Mouse (Mus musculus): ENCODE data around the gene Syt2. TPM values are rescaled to one million over a fixed set of nuclear protein-coding genes. Genes with fewer than 3 reads are reported as not detected.

Gene Syt2
- polyA plus RNA-seq, 2 experiments from 2014 or later = 0.09 TPM

DNA sequence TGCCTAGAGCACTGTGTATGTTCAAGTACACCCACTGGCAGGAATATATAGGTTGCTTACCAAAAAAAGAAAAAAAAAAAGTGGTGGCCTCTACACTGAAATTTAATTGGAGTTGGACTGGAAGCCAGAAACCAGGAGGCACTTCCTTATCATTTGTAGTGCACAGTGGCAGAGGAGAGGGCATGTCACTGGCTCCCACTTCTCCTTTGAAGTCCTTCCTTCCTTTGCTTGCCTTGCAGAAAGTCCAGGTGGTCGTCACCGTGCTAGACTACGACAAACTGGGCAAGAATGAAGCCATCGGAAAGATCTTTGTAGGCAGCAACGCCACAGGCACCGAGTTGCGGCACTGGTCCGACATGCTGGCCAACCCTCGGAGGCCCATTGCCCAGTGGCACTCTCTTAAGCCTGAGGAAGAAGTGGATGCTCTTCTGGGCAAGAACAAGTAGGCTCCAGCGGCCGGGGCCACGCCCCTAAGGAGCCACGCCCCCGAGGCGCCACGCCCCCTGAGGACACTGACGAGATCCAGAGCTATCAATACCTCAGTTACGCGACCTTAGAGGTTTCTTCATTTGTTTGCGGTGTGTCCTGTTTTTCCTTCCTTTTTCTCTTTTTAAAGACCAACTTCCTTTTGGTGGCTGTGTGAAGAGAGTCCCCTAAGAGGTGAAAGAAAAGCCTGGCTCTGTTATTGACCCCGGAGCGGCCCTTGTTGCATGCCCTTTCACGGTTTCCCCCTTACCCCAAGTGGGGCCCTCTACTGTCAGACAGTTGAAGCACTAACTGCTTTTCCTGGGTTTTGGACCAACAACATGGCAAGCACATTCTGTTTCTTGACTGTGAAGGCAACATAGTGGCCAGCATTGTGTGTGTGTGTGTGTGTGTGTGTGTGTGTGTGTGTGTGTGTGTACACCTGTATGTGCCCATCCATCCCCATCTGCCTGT is 101.0 kb downstream of the Syt2 start:
- no peak for ATAC-seq

DNA sequence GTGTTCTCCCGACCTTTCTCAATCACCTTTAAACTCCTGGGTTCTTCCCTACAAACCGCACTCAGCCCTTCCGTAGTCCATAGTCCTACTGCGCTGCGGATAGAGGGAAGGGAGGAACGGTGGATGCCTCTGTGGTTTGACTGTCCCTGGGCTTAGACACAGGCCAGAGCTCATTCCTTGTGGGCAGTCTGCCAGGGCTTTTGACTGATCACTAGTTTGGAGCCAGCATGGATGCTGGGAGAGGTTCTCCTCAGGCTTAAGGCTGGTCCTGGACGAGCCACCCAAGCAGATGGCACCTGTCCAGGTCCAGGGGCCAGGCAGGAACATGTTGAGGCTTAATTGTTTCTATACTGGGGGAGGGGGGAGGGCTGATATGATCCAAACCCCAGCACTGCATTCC is 103.4 kb downstream of the Syt2 start:
- ATAC-seq = no peak

DNA sequence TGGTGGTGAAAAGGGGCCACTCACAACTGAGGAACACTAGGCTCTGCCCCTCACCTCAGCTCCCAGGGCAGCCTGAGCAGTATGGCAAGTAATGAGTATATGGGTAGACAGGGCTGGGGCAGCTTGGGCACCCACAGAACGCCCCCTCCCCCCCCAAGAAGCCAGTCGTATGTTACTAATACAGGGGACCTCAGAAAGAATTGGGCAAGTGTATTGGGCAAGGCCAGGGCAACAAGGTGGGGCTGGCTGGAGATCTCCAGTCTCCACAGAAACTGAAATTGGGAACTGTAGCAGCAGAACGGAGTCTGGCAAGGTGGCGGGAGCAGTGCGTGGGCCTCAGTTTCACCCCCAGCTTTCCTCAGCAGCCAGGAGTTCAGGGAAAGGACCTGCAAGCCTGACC is 106.0 kb downstream of the Syt2 start:
- ATAC-seq = no peak

DNA sequence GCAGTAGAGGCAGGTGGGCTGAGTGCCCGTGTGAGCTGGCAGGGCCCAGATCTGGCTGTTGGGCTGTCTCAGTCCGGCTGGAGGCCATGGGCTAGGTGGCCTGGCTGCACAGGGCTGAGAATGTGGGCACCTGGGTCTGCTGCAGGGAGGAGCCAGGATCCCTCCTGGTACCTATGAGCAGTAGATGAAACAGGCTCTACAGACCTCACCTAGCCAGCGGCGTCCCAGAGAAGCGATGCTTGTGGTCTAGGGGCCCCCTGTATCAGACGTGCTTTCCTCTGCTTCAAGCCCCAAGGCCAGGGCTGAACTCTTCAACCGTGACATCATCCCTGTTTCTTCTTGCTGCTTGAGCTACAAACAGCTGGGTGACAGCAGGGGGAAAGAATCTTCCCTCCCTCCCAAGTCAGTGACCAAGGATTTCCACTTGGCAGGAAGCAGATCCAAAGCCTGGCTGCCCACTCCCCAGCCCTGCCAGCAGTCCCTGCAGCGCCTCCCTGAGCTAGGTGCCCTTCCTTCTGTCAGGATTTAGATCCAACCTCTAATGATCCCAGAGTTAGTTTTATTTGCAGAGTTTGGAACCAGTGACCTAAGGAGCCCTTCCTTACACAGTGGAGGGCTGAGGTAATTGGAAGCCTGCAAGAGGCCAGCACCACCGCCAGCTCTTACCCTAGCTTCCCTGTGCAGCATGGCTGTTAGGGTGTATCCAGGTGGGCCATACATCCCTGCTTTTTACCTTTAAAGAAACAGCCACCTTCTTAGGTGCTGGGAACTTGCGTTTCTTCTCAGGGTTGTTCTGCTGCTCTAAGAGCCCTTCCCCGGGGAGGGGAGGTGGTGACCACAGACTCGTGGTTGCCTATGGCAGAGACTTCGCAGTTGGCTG is 107.5 kb downstream of the Syt2 start:
- no peak for ATAC-seq

DNA sequence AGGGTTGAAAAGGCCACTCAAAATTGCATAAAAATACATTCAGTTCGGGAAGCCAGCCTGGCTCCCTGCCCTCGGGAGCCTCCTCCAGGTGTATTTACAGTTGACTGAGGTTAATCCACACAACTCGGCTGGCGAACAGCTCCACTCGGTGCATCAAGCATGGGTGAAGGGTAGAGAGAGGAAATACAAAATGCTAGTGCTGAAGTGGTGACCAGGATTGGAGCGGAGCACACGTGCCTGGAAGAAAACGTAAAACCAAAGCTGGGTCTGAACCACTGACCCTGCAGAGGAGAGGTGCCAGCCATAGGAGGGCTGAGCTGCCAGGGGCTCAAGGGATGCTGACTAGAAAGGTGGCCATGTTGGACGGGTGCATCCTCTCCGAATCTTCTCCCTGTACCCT is 108.3 kb downstream of the Syt2 start:
- ATAC-seq = no peak

DNA sequence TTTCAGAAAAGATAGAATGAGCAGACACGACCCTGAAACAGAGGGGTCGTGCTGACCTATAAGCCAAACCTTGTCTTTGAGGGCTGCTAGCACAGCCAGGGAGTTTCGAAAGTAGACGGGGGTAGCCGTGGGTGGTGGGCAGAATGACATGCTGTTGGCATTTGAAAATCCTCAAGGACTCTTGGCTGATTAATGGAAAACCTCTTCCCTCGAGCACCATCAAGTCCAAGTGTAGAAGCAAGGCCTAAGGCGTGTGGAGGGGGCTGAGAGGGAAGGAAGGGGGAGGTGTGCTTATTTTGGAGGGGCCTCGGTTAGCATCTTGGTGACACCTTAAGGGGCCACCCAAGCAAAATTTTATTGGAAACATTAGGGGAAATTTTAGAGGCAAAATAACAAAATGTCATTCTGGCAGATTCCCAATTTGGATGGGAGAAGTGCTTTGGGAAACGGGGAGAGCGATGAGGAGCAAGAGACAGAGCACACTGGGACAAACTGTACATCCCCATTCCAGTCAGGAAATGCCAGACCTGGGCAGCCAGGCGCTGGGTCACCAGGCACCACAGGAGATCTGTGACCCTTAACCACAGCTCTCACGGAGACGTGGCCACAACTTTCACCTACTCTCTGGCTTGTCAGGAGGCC is 109.2 kb downstream of the Syt2 start:
- ATAC-seq = no peak

DNA sequence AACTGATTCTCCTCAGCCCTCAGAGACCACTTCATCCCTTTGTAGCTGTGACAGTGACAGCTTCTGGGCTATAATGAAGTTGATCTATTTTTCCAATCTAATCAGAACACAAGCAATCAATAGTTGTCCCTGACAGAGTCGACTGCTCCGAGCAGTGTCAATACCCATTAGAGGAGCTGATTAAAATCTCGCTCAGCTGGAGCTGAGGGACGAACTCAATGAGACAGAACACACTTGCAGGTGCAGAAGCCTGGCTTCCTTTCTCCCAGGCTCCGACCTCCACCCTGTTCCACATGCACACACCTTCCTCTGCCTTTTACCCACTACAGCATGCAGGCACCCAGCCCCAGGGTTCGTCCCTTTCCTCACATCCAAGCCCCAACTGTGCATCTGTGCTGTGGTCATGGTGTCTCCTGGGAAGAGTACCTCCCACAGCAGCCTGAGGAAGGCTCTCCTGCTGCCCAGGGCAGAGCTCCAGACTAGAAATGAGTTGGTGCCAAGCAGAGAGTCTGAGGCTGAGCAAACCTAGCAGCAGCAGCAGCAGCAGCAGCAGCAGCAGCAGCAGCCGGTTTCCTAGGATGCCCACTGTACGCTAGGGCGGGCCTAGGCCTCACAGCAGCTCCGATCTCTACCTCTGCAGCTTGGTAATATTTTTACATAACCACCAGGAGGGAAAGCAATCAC is 109.9 kb downstream of the Syt2 start:
- ATAC-seq = no peak

DNA sequence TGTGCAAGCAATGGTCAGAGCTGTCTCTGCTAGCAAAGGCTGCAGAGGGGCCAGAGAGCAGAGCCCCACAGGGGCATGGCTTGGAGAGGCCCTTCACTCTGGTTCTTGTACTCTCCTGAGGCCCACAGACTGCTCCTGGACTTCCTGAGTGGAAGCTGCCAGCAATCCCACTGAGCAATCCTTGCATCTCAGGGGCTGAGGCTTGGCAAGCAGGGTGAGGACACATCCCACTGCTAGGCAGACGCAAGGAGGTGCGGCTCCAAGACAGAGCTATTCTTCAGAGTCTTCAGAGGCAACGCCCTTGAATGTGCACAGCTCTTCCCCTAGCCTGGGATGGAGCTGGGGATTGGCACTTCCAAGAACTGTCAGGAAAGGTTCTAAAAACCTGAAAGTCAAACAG is 110.8 kb downstream of the Syt2 start:
- ATAC-seq = no peak

DNA sequence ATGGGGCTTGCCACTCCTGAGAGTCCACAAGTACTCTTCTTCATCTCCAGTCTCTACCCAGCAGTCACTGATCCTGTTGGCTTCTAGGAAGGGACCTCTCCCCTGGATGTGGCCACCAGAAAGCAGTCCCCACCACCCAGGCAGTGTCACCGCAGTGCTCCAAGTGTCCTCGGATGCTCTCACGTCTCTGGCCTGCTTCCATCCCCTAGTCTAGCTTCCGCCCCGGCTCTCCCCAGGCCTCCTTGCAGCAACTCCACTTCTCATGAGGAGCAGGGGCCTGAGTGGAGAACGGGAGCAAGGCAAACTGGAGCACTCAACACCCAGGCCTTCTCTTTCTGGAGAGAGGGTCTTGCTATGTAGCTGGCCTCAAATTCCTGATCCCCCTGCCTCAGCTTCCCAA is 112.7 kb downstream of the Syt2 start:
- ATAC-seq = no peak

DNA sequence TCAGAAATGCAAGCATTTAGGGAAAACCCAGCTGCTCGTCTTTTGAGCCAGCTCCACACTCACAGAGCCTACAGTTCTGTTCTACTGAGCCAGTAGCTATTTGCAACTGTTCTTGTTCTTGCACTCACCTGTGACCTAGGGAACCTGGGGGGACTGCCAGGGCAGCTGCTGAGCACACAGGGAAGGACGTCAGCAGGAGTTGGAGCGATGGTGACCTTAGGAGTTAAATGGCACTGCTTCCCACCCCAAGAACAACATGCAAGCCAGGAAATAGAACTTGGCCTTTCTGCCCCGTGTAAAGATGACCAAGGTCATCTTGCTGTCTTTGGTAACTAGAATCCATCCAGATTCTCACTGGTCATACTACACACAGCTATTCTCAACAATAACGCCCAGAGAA is 114.2 kb downstream of the Syt2 start:
- no peak for ATAC-seq

DNA sequence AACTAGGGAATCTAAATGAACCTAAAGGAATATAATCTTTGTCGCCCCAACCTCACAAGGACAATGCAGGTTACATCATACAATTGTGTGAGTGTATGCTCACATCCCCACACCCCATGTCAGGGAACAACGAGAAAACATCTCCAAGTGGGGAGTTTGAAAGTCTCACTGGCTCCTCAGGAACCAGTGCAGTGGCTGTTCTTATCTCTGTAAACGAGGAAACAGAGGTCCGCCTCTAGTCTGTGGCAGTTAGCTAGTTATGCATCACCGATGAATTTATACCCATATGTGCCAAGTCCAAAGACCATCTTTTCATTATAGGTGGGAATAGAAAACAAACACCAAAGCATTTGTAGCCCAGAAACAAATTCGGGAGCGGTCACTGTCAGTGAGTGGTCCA is 115.1 kb downstream of the Syt2 start:
- no peak for ATAC-seq

DNA sequence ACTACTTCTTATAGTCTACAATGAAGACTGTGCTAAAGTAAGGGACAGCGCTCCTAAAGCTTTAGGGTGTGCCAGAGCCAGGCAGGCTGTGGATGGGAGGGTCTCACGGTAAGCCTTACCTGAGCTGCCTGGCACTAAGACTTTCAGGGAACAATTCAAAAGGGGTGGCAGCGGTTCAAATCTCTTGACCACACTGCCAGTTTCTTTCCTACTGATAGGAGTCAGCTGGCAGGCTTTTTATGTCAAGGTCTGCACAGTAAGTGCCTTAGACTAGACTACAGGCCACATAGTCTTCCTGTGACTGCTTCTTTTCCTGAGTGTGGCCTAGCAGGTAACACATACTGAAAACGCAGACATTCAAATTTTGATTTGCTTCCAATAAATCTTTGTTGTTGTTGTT is 116.8 kb downstream of the Syt2 start:
- no peak for ATAC-seq

DNA sequence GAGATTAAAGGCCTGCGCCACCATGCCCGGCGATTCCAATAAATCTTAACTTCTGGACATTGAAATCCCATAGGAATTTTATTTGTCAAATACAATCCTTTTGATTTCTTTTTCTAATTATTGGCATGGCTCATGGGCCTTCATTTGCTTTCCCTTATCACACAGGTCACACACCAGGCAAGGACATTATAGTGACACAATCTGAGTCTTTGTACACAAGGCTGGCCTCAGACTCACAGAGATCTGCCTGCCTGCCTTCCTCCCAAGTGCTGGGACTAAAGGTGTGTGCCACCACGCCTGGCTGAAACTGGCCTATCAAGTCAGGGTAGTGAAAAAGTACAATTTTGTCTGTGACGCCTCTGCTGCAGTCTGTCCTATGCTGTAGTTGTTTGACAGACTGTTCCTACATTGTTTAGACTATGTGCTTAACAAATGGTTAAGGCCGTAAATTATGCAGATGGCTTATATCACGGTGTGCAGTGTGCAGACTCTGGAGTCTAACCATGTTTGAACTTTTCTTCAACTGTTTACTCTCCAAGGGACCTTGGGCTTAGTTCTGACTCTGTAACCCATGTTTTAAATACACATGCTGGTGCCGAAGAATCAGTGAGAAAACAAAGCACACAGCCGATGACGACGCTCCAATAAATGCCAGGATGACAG is 117.4 kb downstream of the Syt2 start:
- ATAC-seq = no peak

DNA sequence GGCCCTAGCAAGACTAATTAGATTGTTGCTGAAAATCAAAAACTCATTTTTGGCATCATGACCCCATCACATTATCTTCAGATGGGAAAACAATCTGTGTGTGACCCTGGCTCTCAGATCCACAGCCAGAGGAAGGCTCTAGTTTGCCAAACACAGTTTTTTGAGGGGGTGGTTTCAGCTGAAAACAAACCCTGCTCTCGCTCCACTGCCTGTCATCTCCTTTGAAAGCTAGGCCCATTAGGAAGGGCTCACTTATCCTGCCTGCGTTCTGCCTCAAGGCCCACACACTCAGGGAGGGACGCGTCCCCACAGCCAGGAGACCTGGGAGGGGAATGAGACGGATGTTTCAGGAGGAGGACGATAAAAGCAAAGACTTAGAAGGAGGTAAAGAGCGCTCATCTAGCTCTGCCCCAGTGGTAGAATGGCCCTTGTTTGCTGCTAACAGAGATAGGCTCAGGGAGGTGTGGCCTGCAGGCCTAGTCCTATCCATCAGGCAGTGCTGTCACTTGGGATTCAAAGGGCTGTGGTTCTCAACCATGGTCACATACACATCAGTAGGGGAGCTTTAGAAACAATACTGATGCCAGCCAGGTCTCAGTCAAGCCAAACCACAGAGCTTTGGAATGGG is 118.5 kb downstream of the Syt2 start:
- no peak for ATAC-seq

DNA sequence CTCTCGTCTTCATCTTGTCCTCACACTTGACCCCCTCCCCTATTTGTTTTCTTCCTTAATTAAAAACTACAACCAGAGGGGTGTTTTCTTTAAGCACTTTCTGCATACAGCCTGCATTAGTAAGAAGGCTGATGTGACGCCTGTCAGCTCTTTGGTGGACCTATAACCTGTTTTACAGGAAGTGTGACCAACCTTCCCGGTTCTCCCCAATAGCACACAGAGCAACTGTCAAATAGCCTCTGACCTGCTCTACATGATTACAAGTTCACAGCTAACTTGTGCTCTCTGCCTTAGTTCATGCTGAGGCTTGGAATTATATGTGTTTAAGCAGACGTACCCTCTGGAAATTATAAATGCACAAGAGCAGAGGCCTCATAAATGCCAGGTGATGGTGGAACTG is 120.0 kb downstream of the Syt2 start:
- no peak for ATAC-seq

DNA sequence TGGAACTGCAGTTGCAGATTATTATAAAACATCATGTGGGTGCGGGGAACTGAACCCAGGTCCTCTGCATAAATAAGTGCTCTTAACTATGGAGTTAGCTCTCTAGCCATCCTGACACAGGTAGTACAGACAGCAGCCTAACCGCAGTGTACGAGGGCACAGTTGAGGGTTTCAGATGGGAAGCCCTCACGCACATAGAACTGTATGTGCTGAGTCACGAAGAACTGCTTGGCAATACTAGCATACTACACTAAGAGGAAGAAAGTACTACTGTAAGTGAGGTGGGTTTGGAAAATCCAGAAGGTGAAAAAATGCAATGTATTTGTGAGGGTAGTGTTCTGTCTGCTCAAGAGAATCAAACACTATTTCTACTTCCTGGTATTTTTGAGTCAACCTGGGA is 123.8 kb downstream of the Syt2 start:
- ATAC-seq = no peak

DNA sequence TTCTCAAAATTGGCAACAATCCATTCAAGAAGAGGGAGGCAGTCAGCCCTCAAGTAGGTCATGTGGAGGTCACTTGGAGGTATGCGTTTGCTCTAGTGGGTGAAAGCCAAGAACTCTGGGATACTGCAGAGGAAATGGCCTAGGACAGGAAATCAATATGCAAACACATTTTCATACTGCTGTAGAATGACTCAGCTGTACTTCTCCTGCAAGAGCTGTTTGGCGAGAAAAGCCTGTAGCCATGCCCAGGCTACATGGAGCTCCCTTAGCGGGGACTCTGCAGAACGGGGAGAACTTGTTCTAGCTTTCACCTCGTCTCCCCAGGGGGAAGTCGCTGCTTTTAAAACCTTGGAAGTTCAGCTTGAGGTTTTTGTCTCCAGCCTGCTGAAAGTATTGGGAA is 124.9 kb downstream of the Syt2 start:
- no peak for ATAC-seq

DNA sequence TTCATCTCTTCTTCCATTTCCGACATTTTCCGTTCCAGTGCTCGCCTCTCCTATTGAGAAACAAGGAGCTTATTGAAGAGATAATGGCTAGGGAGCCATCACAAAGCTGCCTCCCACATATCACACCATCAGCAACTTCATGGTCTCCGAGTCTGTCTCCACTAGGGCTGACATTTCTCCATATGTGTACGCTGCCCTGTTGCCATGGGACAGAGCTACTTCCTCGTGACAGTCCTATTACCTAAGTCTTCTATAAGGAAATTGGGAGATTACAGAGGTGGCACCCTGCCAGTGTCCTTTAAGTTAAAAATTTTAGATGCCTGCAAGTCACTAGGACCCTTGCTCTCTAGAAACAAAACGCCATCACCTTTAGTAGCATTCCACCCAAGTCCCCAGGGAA is 125.5 kb downstream of the Syt2 start:
- no peak for ATAC-seq

DNA sequence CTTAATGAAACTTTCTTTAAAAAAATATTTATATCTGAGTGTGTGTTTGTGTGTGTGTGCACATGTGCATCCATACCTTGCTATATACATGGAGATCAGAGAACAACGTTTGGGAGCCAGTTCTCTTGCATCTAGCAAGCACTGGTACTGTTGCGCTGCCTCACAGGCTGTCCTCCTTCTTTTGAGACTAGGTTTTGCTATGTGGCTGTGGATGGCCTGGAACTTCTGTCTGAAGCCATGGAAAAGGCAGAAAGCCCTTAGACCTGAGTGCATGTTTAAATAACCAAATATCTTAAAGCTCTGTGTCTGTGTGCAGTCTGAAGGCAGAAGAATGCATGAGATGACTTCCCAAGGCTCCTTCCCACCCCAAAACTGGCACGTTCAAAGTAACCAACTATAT is 126.3 kb downstream of the Syt2 start:
- no peak for ATAC-seq

DNA sequence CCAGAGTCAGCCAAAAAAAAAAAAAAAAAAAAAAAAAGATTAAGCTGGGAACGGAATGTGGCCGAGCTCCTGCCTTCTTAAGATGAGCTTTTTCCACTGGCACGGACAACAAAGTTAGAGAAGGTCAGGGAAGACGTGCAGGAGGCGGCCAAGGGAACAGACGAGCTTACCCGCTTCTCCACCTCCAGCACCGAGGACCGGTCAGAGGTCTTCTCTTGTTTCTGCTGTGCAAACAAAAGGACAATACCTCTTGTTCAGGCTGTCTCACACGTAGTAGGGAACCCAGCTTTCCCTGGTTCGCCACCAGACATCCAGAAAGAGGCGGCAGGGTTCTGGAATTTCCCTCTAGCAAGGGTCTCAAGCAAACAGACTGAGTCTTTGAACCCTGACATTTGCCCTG is 126.8 kb downstream of the Syt2 start:
- ATAC-seq = no peak

DNA sequence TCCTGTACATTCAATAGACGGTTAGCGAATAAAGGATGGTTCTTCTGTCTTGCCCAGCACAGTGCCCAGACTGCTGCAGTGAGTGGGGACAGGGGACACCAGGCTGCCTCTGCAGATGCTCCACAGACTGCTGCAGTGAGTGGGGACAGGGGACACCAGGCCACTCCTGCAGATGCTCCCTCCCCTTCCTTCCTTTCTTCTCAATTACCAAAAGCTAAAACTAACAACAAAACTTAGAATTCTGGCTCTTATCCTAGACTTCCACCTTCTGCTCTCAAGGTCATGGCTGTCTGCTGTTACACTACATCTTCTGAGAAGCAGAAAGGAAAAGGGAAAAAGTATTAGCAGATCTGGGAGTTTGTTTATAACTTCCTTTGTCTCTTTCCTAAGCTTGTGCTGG is 127.8 kb downstream of the Syt2 start:
- no peak for ATAC-seq
